Mouse (Mus musculus): ENCODE results near the gene Zfp428. TPM values are rescaled to one million over a fixed set of nuclear protein-coding genes. Genes with fewer than 3 reads are reported as not detected.

The Zfp428 gene
- total and polyA plus RNA-seq, 3 experiments = 11.1 to 20.4 (median 15.1) TPM

- no peak for TF ChIP-seq MAFK (IDR thresholded peaks at IDR 0.05; ENCODE audit: insufficient replicate concordance, low read length)
- no peak for TF ChIP-seq RCOR1 (conservative IDR thresholded peaks at IDR 0.05; ENCODE audit: low read depth, low read length)
- TF ChIP-seq USF1 (IDR thresholded peaks at IDR 0.05; ENCODE audit: low read depth, low read length) = no peak
- TF ChIP-seq PAX5 (IDR thresholded peaks at IDR 0.05; ENCODE audit: low read length) = no peak
- no peak for TF ChIP-seq MYC (IDR thresholded peaks at IDR 0.05; ENCODE audit: low read depth, low read length)
- TF ChIP-seq HCFC1 (IDR thresholded peaks at IDR 0.05; ENCODE audit: low read depth, low read length) = no peak
- TF ChIP-seq ZNF384 (IDR thresholded peaks at IDR 0.05; ENCODE audit: low read depth, low read length) = no peak
- no peak for TF ChIP-seq KAT2A (IDR thresholded peaks at IDR 0.05; ENCODE audit: insufficient replicate concordance, low read length)
- TF ChIP-seq EP300 (IDR thresholded peaks at IDR 0.05; ENCODE audit: low read length) = no peak
- no peak for TF ChIP-seq TCF12 (IDR thresholded peaks at IDR 0.05; ENCODE audit: low read depth, low read length)
- TF ChIP-seq ZC3H11A (IDR thresholded peaks at IDR 0.05; ENCODE audit: low read depth, low read length) = no peak
- TF ChIP-seq IRF4 (IDR thresholded peaks at IDR 0.05; ENCODE audit: low read depth, low read length) = no peak
- Histone ChIP-seq H3K9me3 (replicated peaks; ENCODE audit: low read length) (no peaks in the 10 kb centered on the region), H3K36me3 (replicated peaks in 1 of 2; ENCODE audit: control insufficient read depth in 1 of 2, insufficient read depth in 1 of 2, low read length in 1 of 2) (peaks cover 0 to 10% of the 10 kb centered on the region in 2 experiments), H3K4me3 (replicated peaks in 1 of 3; ENCODE audit: low read depth in 2 of 3, low read length in 2 of 3, poor library complexity in 1 of 3) (peak overlapping the region; percentile 75 to 88 (median 76)), H3K27ac (ENCODE audit: insufficient read depth, low read depth) (peak overlapping the region; percentile 10; the same call in 1 of the 2 replicates), H3K27me3 (replicated peaks) (peaks cover 2% of the 10 kb centered on the region), H3K4me1 (ENCODE audit: control insufficient read depth in 1 of 2, insufficient read depth in 2 of 2) (peaks cover 0 to 25% of the 10 kb centered on the region in 2 experiments; a peak in 2 of 4 replicates), H3K4me2 (ENCODE audit: insufficient read depth, low read depth, poor library complexity, severe bottlenecking) (peak overlapping the region; percentile 70), H3K79me2 (replicated peaks; ENCODE audit: control insufficient read depth, extremely low read depth, insufficient read depth, poor library complexity, severe bottlenecking) (0 out of 2 replicates have a peak, but pooled peaks cover 2% of the 10 kb centered on the region), H3K9ac (ENCODE audit: insufficient read depth, low read depth) (peak overlapping the region; percentile 66)
- in situ Hi-C loops (cut with MboI; ENCODE audit: low pct_ligation_motif_present, low pct_unique_long_range_greater_than_20kb, low sequenced_read_pairs) (no loop called here), dilution Hi-C loops (cut with MboI; ENCODE audit: extremely low pct_ligation_motif_present, extremely low pct_unique_long_range_greater_than_20kb, low sequenced_read_pairs) (no loop called here)
- no peak for DNase-seq (ENCODE audit: extremely low read depth)
Observed at GRCm38 (mm10) chr7:24506476-24506837, 349 bp upstream of the Zfp428 start.

- Histone ChIP-seq H3K4me2 (ENCODE audit: insufficient read depth, low read depth, poor library complexity, severe bottlenecking) (peak overlapping the region; percentile 74), H3K36me3 (replicated peaks in 1 of 2; ENCODE audit: control insufficient read depth in 1 of 2, insufficient read depth in 1 of 2, low read length in 1 of 2) (peaks cover 0 to 16% of the 10 kb centered on the region in 2 experiments), H3K4me1 (ENCODE audit: control insufficient read depth in 1 of 2, insufficient read depth in 2 of 2) (peaks cover 0 to 25% of the 10 kb centered on the region in 2 experiments; a peak in 2 of 4 replicates), H3K27ac (ENCODE audit: insufficient read depth, low read depth) (peak overlapping the region; percentile 61; the same call in 1 of the 2 replicates), H3K9me3 (replicated peaks; ENCODE audit: low read length) (no peaks in the 10 kb centered on the region), H3K9ac (ENCODE audit: insufficient read depth, low read depth) (peak overlapping the region; percentile 66), H3K79me2 (replicated peaks; ENCODE audit: control insufficient read depth, extremely low read depth, insufficient read depth, poor library complexity, severe bottlenecking) (0 out of 2 replicates have a peak, but pooled peaks cover 2% of the 10 kb centered on the region), H3K4me3 (replicated peaks in 1 of 3; ENCODE audit: low read depth in 2 of 3, low read length in 2 of 3, poor library complexity in 1 of 3) (peak overlapping the region; percentile 75 to 88 (median 76)), H3K27me3 (replicated peaks) (no peaks in the 10 kb centered on the region)
- no peak for DNase-seq (ENCODE audit: extremely low read depth)
- TF ChIP-seq ZC3H11A (IDR thresholded peaks at IDR 0.05; ENCODE audit: low read depth, low read length) (no peak), USF2 (conservative IDR thresholded peaks at IDR 0.05; ENCODE audit: low read depth, low read length) (no peak), MEF2A (IDR thresholded peaks at IDR 0.05; ENCODE audit: borderline replicate concordance, low read depth, low read length) (no peak), ZMIZ1 (IDR thresholded peaks at IDR 0.05; ENCODE audit: low read depth, low read length) (no peak), KAT2A (IDR thresholded peaks at IDR 0.05; ENCODE audit: insufficient replicate concordance, low read length) (0 out of 2 replicates have a peak, but pooled peaks have one; percentile 0), GABPA (IDR thresholded peaks at IDR 0.05; ENCODE audit: insufficient replicate concordance, low read depth, low read length) (no peak), CHD1 (IDR thresholded peaks at IDR 0.05; ENCODE audit: low read depth, low read length) (no peak), HCFC1 (IDR thresholded peaks at IDR 0.05; ENCODE audit: low read depth, low read length) (0 out of 2 replicates have a peak, but pooled peaks have one; percentile 4), PAX5 (IDR thresholded peaks at IDR 0.05; ENCODE audit: low read length) (no peak), SMC3 (IDR thresholded peaks at IDR 0.05; ENCODE audit: low read depth, low read length) (no peak), SIN3A (IDR thresholded peaks at IDR 0.05; ENCODE audit: low read length) (peak; percentile 42; the same call in 1 of the 2 replicates), POLR2AphosphoS2 (IDR thresholded peaks at IDR 0.05; ENCODE audit: low read depth, low read length) (no peak), TCF12 (IDR thresholded peaks at IDR 0.05; ENCODE audit: low read depth, low read length) (no peak), ELF1 (IDR thresholded peaks at IDR 0.05; ENCODE audit: low read depth, low read length) (no peak; the same call in 1 of the 2 replicates), MAX (IDR thresholded peaks at IDR 0.05; ENCODE audit: low read length) (no peak)
- dilution Hi-C loops (cut with MboI; ENCODE audit: extremely low pct_ligation_motif_present, extremely low pct_unique_long_range_greater_than_20kb, low sequenced_read_pairs) (no loop called here), in situ Hi-C loops (cut with MboI; ENCODE audit: low pct_ligation_motif_present, low pct_unique_long_range_greater_than_20kb, low sequenced_read_pairs) (no loop called here)
Observed at GRCm38 (mm10) chr7:24507726-24508114, 914 bp downstream of the Zfp428 start.
